Mouse (Mus musculus) intestine, embryonic 16.5 days (tissue): ENCODE measurements around the gene Slc7a4. TPM values are rescaled to one million over a fixed set of nuclear protein-coding genes. Genes with fewer than 3 reads are reported as not detected.
A peak's percentile ranks its signal among the peaks of the same experiment; 100 is the strongest.

Experiments used
- ATAC-seq: fragments of 200-750 bp; cut with Nextera tagmentation; 2 replicates; pipeline ENCODE4 v1.8.0; 2017; ENCODE audit warnings: moderate TSS enrichment, moderate library complexity
- H3K27ac ChIP-seq: fragments of 300-500 bp; sonication (generic); 2 replicates; pipeline ENCODE4 v1.5.1; 2014; ENCODE audit warnings: mild to moderate bottlenecking, low read length
- H3K27me3 ChIP-seq: fragments of 300-500 bp; sonication (generic); replicated peaks from 2 replicates; pipeline ENCODE4 v1.6.1; 2014; ENCODE audit warnings: low read length, control low read depth, mixed read lengths; ENCODE audit not compliant: control insufficient read depth, insufficient read depth
- H3K36me3 ChIP-seq: fragments of 300-500 bp; sonication (generic); 2 replicates; pipeline ENCODE4 v1.6.1; 2014; ENCODE audit warnings: low read length, control low read depth; ENCODE audit not compliant: control insufficient read depth, insufficient read depth
- H3K4me1 ChIP-seq: fragments of 300-500 bp; sonication (generic); 2 replicates; pipeline ENCODE4 v1.6.1; 2014; ENCODE audit warnings: low read length, control low read depth, mixed read lengths; ENCODE audit not compliant: control insufficient read depth, insufficient read depth
- H3K4me2 ChIP-seq: fragments of 300-500 bp; sonication (generic); 2 replicates; pipeline ENCODE4 v1.6.1; 2014; ENCODE audit warnings: low read depth, low read length, control low read depth
- H3K4me3 ChIP-seq: fragments of 300-500 bp; sonication (generic); 2 replicates; pipeline ENCODE4 v1.5.1; 2014; ENCODE audit warnings: mild to moderate bottlenecking, low read length
- H3K9ac ChIP-seq: fragments of 300-500 bp; sonication (generic); 2 replicates; pipeline ENCODE4 v1.6.1; 2014; ENCODE audit warnings: low read depth, low read length
- H3K9me3 ChIP-seq: fragments of 300-500 bp; sonication (generic); 2 replicates; pipeline ENCODE4 v1.6.1; 2016; ENCODE audit warnings: low read length, control low read depth; ENCODE audit not compliant: control insufficient read depth
- WGBS: fragments of 180-500 bp; shearing (Covaris S2); extraction: QIAGEN DNeasy Blood & Tissue Kit; methylation state at CpG from one replicate; pipeline ENCODE4 v1.1.7; 2014; 5-methylcytosine and 5-hydroxymethylcytosine counted together
- polyA plus RNA-seq: library from polyadenylated mRNA; unstranded; fragments of >200 nt; fragmentation: Nextera tagmentation; extraction: Ambion mirVana; gene quantifications from 2 replicates; pipeline ENCODE4 v1.2.1, GENCODE M21; 2015

Slc7a4 gene
- polyA plus RNA-seq, 1 experiment from 2014 or later = 36.2 TPM

DNA sequence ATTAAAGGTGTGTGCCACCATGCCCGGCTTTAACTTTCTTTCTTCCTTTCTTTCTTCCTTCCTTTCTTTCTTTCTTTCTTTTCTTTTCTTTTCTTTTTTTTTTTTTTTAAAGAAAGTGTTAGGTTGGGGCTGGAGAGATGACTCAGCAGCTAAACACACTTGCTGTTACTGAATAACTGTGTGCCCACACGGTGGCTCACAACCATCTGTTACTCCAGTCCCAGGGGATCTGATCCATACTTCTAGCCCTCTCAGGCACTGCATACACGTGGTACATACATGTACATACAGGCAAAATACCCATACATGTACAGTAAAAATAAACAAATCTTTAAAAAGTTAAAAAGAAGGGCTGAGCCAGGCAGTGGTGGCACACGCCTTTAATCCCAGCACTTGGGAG, 28.4 kb upstream of the Slc7a4 start:
- Histone ChIP-seq H3K9me3 (no peaks in the 10 kb centered on the region), H3K4me2 (no peak overlapping the region), H3K4me3 (no peak overlapping the region), H3K27ac (no peak overlapping the region), H3K9ac (no peak overlapping the region), H3K27me3 (no peaks in the 10 kb centered on the region), H3K36me3 (no peaks in the 10 kb centered on the region), H3K4me1 (no peaks in the 10 kb centered on the region)
- 66% methylated on average over 4 of the region's 4 CpGs for WGBS
- ATAC-seq = no peak

- Histone ChIP-seq H3K4me1 (no peaks in the 10 kb centered on the region), H3K4me2 (no peak overlapping the region), H3K27me3 (no peaks in the 10 kb centered on the region), H3K4me3 (no peak overlapping the region), H3K9me3 (no peaks in the 10 kb centered on the region), H3K36me3 (no peaks in the 10 kb centered on the region), H3K27ac (no peak overlapping the region), H3K9ac (no peak overlapping the region)
- 74% methylated on average over 5 of the region's 5 CpGs for WGBS
- ATAC-seq = no peak
Measured at GRCm38 (mm10) chr16:17605684-17606083, 22.7 kb upstream of the Slc7a4 start.

DNA sequence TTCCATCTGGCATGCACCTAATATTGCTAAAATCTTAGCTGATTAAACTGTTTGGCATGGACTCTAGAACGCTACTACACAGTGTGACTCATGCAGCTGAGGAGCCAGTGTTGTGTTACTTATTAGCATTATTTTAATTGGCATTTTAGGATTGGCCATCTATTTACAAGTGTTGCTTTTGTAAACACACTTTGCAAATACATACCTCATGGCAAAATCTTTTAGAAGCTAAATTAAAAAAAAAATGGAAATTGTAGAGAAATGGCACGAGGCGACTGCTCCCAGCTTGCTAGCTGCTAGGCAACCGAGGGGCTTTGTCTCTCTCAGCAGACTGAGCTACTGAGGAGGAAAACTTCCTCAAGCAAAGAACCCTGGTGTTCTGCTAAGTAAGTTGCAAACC, 21.9 kb upstream of the Slc7a4 start:
- Histone ChIP-seq H3K4me3 (no peak overlapping the region), H3K9me3 (no peaks in the 10 kb centered on the region), H3K9ac (no peak overlapping the region), H3K36me3 (no peaks in the 10 kb centered on the region), H3K4me2 (no peak overlapping the region), H3K27me3 (no peaks in the 10 kb centered on the region), H3K4me1 (no peaks in the 10 kb centered on the region), H3K27ac (no peak overlapping the region)
- WGBS = 67% methylated on average over 4 of the region's 4 CpGs
- ATAC-seq = no peak

DNA sequence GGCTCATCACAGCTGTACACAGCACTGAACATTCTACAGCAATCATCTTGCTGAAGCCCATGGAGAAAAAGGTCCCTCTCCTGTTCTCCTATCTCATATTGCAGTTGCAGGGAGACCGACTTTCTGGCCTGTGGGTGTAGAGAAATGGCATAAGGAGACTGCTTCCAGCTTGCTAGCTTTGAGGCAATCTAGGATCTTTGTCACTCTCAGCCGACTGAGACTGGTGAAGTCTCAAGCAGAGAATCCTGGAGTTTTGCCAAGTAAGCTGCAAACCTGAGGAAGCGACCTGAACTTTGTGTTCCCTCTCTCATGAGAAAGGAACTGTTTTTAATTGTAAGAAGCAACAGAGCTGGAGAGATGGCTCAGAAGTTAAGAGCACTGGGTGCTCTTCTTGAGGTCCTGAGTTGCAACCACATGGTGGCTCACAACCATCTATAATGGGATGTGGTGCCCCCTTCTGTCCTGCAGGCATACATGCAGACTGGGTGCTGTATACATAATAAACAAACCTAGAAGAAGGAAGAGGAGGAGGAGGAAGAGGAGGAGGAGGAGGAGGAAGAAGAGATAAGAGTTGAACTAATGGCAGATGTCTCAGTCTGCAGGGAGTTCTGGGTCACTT, 18.0 kb upstream of the Slc7a4 start:
- Histone ChIP-seq H3K27me3 (no peaks in the 10 kb centered on the region), H3K36me3 (no peaks in the 10 kb centered on the region), H3K4me3 (no peak overlapping the region), H3K27ac (no peak overlapping the region), H3K9me3 (no peaks in the 10 kb centered on the region), H3K4me2 (no peak overlapping the region), H3K9ac (no peak overlapping the region), H3K4me1 (no peaks in the 10 kb centered on the region)
- 50% methylated on average over 3 of the region's 3 CpGs for WGBS
- ATAC-seq = no peak

DNA sequence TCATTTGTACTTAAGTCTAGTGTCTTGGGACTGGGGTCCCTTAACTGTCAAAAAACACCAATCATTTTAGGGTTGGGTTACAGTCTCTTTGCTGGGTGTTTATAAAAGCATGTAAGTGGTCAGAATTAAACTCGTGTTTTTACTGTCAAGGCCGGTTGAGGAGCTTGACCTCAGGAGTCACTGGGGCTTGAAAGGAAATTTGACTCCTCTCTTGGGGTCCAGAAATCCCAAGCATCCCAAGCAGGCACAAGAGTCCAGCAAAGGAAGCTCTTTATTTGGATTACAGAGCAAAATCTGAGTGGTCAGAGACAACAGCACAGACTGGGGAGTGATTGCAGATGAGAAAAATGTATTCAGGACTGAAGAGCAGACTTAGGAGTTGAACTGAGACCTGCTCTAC, 7.7 kb upstream of the Slc7a4 start:
- Histone ChIP-seq H3K4me2 (no peak overlapping the region), H3K36me3 (no peaks in the 10 kb centered on the region), H3K9ac (no peak overlapping the region), H3K9me3 (peaks cover 3% of the 10 kb centered on the region; the same call in 1 of the 2 replicates), H3K27ac (no peak overlapping the region), H3K4me3 (no peak overlapping the region), H3K27me3 (no peaks in the 10 kb centered on the region), H3K4me1 (no peaks in the 10 kb centered on the region)
- 34% methylated on average over 2 of the region's 2 CpGs for WGBS
- ATAC-seq = no peak

- no peaks in the 10 kb centered on the region for H3K36me3 ChIP-seq
- peaks cover 3% of the 10 kb centered on the region; the same call in 1 of the 2 replicates for H3K9me3 ChIP-seq
- no peak overlapping the region for H3K4me3 ChIP-seq
- H3K27ac ChIP-seq = no peak overlapping the region
- H3K4me2 ChIP-seq = no peak overlapping the region
- no peaks in the 10 kb centered on the region for H3K27me3 ChIP-seq
- 89% methylated on average over 7 of the region's 7 CpGs for WGBS
- H3K9ac ChIP-seq = no peak overlapping the region
- ATAC-seq = no peak
- no peaks in the 10 kb centered on the region for H3K4me1 ChIP-seq
Measured at GRCm38 (mm10) chr16:17584555-17584954, 1.5 kb upstream of the Slc7a4 start.

GRCm38 (mm10) chr16:17576825-17577215, 6.2 kb downstream of the Slc7a4 start:
- H3K4me1 ChIP-seq = peaks cover 7% of the 10 kb centered on the region; the same call in 1 of the 2 replicates
- H3K27me3 ChIP-seq = peaks cover 6% of the 10 kb centered on the region; the same call in 1 of the 2 replicates
- H3K9ac ChIP-seq = peak overlapping the region; percentile 77
- peak overlapping the region; percentile 92 for H3K4me2 ChIP-seq
- H3K4me3 ChIP-seq = peak overlapping the region; percentile 73
- 0 out of 2 replicates have a peak overlapping the region, but pooled peaks have one; percentile 54 for H3K27ac ChIP-seq
- H3K9me3 ChIP-seq = no peaks in the 10 kb centered on the region
- WGBS = 20% methylated on average over 8 of the region's 8 CpGs
- no peak for ATAC-seq
- H3K36me3 ChIP-seq = no peaks in the 10 kb centered on the region

GRCm38 (mm10) chr16:17575870-17576824, 6.9 kb downstream of the Slc7a4 start:
- WGBS = 14% methylated on average over 45 of the region's 45 CpGs
- Histone ChIP-seq H3K36me3 (no peaks in the 10 kb centered on the region), H3K4me1 (peaks cover 7% of the 10 kb centered on the region; the same call in 1 of the 2 replicates)

GRCm38 (mm10) chr16:17566186-17566585, 16.8 kb downstream of the Slc7a4 start:
- 29% methylated on average over 4 of the region's 4 CpGs for WGBS
- peaks cover 10% of the 10 kb centered on the region for H3K4me1 ChIP-seq
- ATAC-seq = no peak

More at GRCm38 (mm10) chr16:17575870-17576824, 6.9 kb downstream of the Slc7a4 start:
- Histone ChIP-seq H3K27me3 (peaks cover 6% of the 10 kb centered on the region; the same call in 1 of the 2 replicates), H3K4me2 (peak overlapping the region; percentile 92), H3K4me3 (peak overlapping the region; percentile 73), H3K9ac (peak overlapping the region; percentile 77), H3K9me3 (no peaks in the 10 kb centered on the region), H3K27ac (peak overlapping the region; percentile 54; the same call in 1 of the 2 replicates)
- ATAC-seq = peak; percentile 93

More at GRCm38 (mm10) chr16:17566186-17566585, 16.8 kb downstream of the Slc7a4 start:
- Histone ChIP-seq H3K9me3 (no peaks in the 10 kb centered on the region), H3K4me3 (no peak overlapping the region), H3K27ac (no peak overlapping the region), H3K9ac (no peak overlapping the region), H3K36me3 (no peaks in the 10 kb centered on the region), H3K4me2 (no peak overlapping the region), H3K27me3 (no peaks in the 10 kb centered on the region)
